Mouse (Mus musculus) stomach, embryonic 16.5 days (tissue): ENCODE measurements around the gene Rem2. TPM values are rescaled to one million over a fixed set of nuclear protein-coding genes. Genes with fewer than 3 reads are reported as not detected.

ENCODE experiments used
- ATAC-seq: fragments of 200-750 bp; cut with Nextera tagmentation; 2 replicates; pipeline ENCODE4 v1.8.0; 2017; ENCODE audit warnings: moderate number of reproducible peaks, moderate TSS enrichment; ENCODE audit not compliant: insufficient read depth, low FRiP score
- H3K27ac ChIP-seq: fragments of 300-500 bp; sonication (generic); 2 replicates; pipeline ENCODE4 v1.5.1; 2014; ENCODE audit warnings: low read length
- H3K27me3 ChIP-seq: fragments of 300-500 bp; sonication (generic); 2 replicates; pipeline ENCODE4 v1.6.1; 2014; ENCODE audit warnings: low read length, control low read depth, mixed read lengths; ENCODE audit not compliant: control insufficient read depth, insufficient read depth
- H3K36me3 ChIP-seq: fragments of 300-500 bp; sonication (generic); 2 replicates; pipeline ENCODE4 v1.6.1; 2014; ENCODE audit warnings: low read length; ENCODE audit not compliant: control insufficient read depth, insufficient read depth
- H3K4me1 ChIP-seq: fragments of 300-500 bp; sonication (generic); 2 replicates; pipeline ENCODE4 v1.6.1; 2014; ENCODE audit warnings: low read length, control low read depth, mixed read lengths; ENCODE audit not compliant: control insufficient read depth, insufficient read depth
- H3K4me2 ChIP-seq: fragments of 300-500 bp; sonication (generic); 2 replicates; pipeline ENCODE4 v1.6.1; 2014; ENCODE audit warnings: low read depth, low read length, mixed read lengths
- H3K4me3 ChIP-seq: fragments of 300-500 bp; sonication (generic); replicated peaks from 2 replicates; pipeline ENCODE4 v1.5.1; 2014; ENCODE audit warnings: mild to moderate bottlenecking, low read length
- H3K9ac ChIP-seq: fragments of 300-500 bp; sonication (generic); 2 replicates; pipeline ENCODE4 v1.6.1; 2014; ENCODE audit warnings: low read length
- H3K9me3 ChIP-seq: fragments of 300-500 bp; sonication (generic); replicated peaks from 2 replicates; pipeline ENCODE4 v1.6.1; 2016; ENCODE audit warnings: low read length, control low read depth; ENCODE audit not compliant: control insufficient read depth
- WGBS: fragments of 180-500 bp; shearing (Covaris S2); extraction: QIAGEN DNeasy Blood & Tissue Kit; methylation state at CpG from one replicate; pipeline ENCODE4 v1.1.7; 2014; 5-methylcytosine and 5-hydroxymethylcytosine counted together
- polyA plus RNA-seq: library from polyadenylated mRNA; unstranded; fragments of >200 nt; fragmentation: Nextera tagmentation; extraction: Ambion mirVana; gene quantifications from 2 replicates; pipeline ENCODE4 v1.2.1, GENCODE M21; 2015

The Rem2 gene
- polyA plus RNA-seq, 1 experiment from 2014 or later, result 1.5 TPM

- WGBS, result 2% methylated on average over 53 of the region's 54 CpGs
- H3K9me3 ChIP-seq, result no peaks in the 10 kb centered on the region
- peak overlapping the region; percentile 82 for H3K4me3 ChIP-seq
- H3K27me3 ChIP-seq, result no peaks in the 10 kb centered on the region
- peaks cover 58% of the 10 kb centered on the region for H3K4me1 ChIP-seq
- H3K27ac ChIP-seq, result peak overlapping the region; percentile 98
- H3K4me2 ChIP-seq, result peak overlapping the region; percentile 78
- H3K36me3 ChIP-seq, result 0 out of 2 replicates have a peak, but pooled peaks cover 7% of the 10 kb centered on the region
- peak; percentile 7; the same call in 1 of the 2 replicates for ATAC-seq
- H3K9ac ChIP-seq, result peak overlapping the region; percentile 99
Observed at GRCm38 (mm10) chr14:54432078-54432836, 43.6 kb upstream of the Rem2 start.

- H3K27me3 ChIP-seq, result no peaks in the 10 kb centered on the region
- H3K4me3 ChIP-seq, result peak overlapping the region; percentile 82
- H3K27ac ChIP-seq, result peak overlapping the region; percentile 98
- H3K9ac ChIP-seq, result peak overlapping the region; percentile 99
- peaks cover 8% of the 10 kb centered on the region; the same call in 1 of the 2 replicates for H3K36me3 ChIP-seq
- H3K9me3 ChIP-seq, result no peaks in the 10 kb centered on the region
- 21% methylated on average over 17 of the region's 17 CpGs for WGBS
- peak overlapping the region; percentile 78 for H3K4me2 ChIP-seq
- ATAC-seq, result no peak
- peaks cover 51% of the 10 kb centered on the region for H3K4me1 ChIP-seq
Observed at GRCm38 (mm10) chr14:54432837-54433830, 42.8 kb upstream of the Rem2 start.

- Histone ChIP-seq H3K27ac (peak overlapping the region; percentile 98; the same call in 1 of the 2 replicates), H3K9ac (peak overlapping the region; percentile 99), H3K27me3 (no peaks in the 10 kb centered on the region), H3K4me3 (peak overlapping the region; percentile 82), H3K4me2 (peak overlapping the region; percentile 78), H3K4me1 (peaks cover 43% of the 10 kb centered on the region), H3K36me3 (peaks cover 8% of the 10 kb centered on the region; the same call in 1 of the 2 replicates), H3K9me3 (no peaks in the 10 kb centered on the region)
- no peak for ATAC-seq
- 46% methylated on average over 12 of the region's 12 CpGs for WGBS
Observed at GRCm38 (mm10) chr14:54433941-54434531, 41.9 kb upstream of the Rem2 start.

GRCm38 (mm10) chr14:54435194-54435918 lies 40.5 kb upstream of the Rem2 start:
- peaks cover 14% of the 10 kb centered on the region for H3K36me3 ChIP-seq
- no peak for ATAC-seq
- H3K4me3 ChIP-seq, result no peak overlapping the region
- H3K9me3 ChIP-seq, result no peaks in the 10 kb centered on the region
- no peaks in the 10 kb centered on the region for H3K27me3 ChIP-seq
- WGBS, result 83% methylated on average over 11 of the region's 11 CpGs
- no peak overlapping the region for H3K27ac ChIP-seq
- peaks cover 30% of the 10 kb centered on the region for H3K4me1 ChIP-seq
- no peak overlapping the region for H3K9ac ChIP-seq
- no peak overlapping the region for H3K4me2 ChIP-seq

- Histone ChIP-seq H3K4me3 (no peak overlapping the region), H3K27me3 (no peaks in the 10 kb centered on the region), H3K36me3 (peaks cover 16% of the 10 kb centered on the region), H3K4me2 (no peak overlapping the region), H3K9ac (no peak overlapping the region), H3K4me1 (peaks cover 24% of the 10 kb centered on the region), H3K27ac (no peak overlapping the region), H3K9me3 (no peaks in the 10 kb centered on the region)
- ATAC-seq, result no peak
- 86% methylated on average over 12 of the region's 12 CpGs for WGBS
Observed at GRCm38 (mm10) chr14:54439155-54439554, 36.7 kb upstream of the Rem2 start.

GRCm38 (mm10) chr14:54439610-54440009 lies 36.3 kb upstream of the Rem2 start:
- no peak overlapping the region for H3K4me3 ChIP-seq
- H3K9ac ChIP-seq, result no peak overlapping the region
- H3K36me3 ChIP-seq, result peaks cover 16% of the 10 kb centered on the region
- H3K4me1 ChIP-seq, result peaks cover 22% of the 10 kb centered on the region
- H3K27ac ChIP-seq, result no peak overlapping the region
- WGBS, result 69% methylated on average over 7 of the region's 7 CpGs
- ATAC-seq, result no peak
- H3K27me3 ChIP-seq, result no peaks in the 10 kb centered on the region
- no peak overlapping the region for H3K4me2 ChIP-seq
- no peaks in the 10 kb centered on the region for H3K9me3 ChIP-seq

GRCm38 (mm10) chr14:54440538-54440937 lies 35.4 kb upstream of the Rem2 start:
- no peaks in the 10 kb centered on the region for H3K9me3 ChIP-seq
- H3K4me2 ChIP-seq, result no peak overlapping the region
- no peak overlapping the region for H3K9ac ChIP-seq
- H3K4me3 ChIP-seq, result no peak overlapping the region
- peaks cover 16% of the 10 kb centered on the region for H3K36me3 ChIP-seq
- WGBS, result 89% methylated on average over 14 of the region's 14 CpGs
- H3K27me3 ChIP-seq, result no peaks in the 10 kb centered on the region
- ATAC-seq, result no peak
- H3K27ac ChIP-seq, result no peak overlapping the region
- H3K4me1 ChIP-seq, result peaks cover 16% of the 10 kb centered on the region

- no peak overlapping the region for H3K4me3 ChIP-seq
- no peak overlapping the region for H3K4me2 ChIP-seq
- H3K36me3 ChIP-seq, result peaks cover 16% of the 10 kb centered on the region
- H3K9me3 ChIP-seq, result no peaks in the 10 kb centered on the region
- 73% methylated on average over 4 of the region's 4 CpGs for WGBS
- ATAC-seq, result no peak
- no peaks in the 10 kb centered on the region for H3K27me3 ChIP-seq
- no peak overlapping the region for H3K9ac ChIP-seq
- peaks cover 16% of the 10 kb centered on the region for H3K4me1 ChIP-seq
- H3K27ac ChIP-seq, result no peak overlapping the region
Observed at GRCm38 (mm10) chr14:54441365-54441764, 34.5 kb upstream of the Rem2 start.
